Mouse (Mus musculus) thymus, postnatal 14 days (tissue): ENCODE measurements around the gene Tent4b.

Source experiments
- DNase-seq: peaks from one replicate; pipeline ENCODE4 v3.0.0; 2021

Gene Tent4b

GRCm38 (mm10) chr8:88307736-88308135 is 108.7 kb downstream of the Tent4b start:
- no peak for DNase-seq
